Mouse (Mus musculus) embryonic facial prominence, embryonic 11.5 days (tissue): ENCODE measurements at regions not wholly inside any gene's neighbourhood (a gene's known extent, or its start where the extent isn't known, plus 50 kb on each side); places are given as distances from the start of the nearest gene placed in this dataset.

Source experiments
- ATAC-seq: fragments of 200-750 bp; cut with Nextera tagmentation; replicated peaks from 2 replicates; pipeline ENCODE4 v1.8.0; 2017; ENCODE audit warnings: low read depth; ENCODE audit not compliant: insufficient number of reproducible peaks, low FRiP score, low TSS enrichment
- DNase-seq: peaks from one replicate; pipeline ENCODE4 v3.0.0-alpha.2; 2015; ENCODE audit warnings: low spot score
- H3K27ac ChIP-seq: fragments of 300-500 bp; sonication (generic); replicated peaks from 2 replicates; pipeline ENCODE4 v1.5.1; 2014; ENCODE audit warnings: mild to moderate bottlenecking, low read depth, low read length, control low read depth
- H3K27me3 ChIP-seq: fragments of 300-500 bp; sonication (generic); 2 replicates; pipeline ENCODE4 v1.6.1; 2014; ENCODE audit warnings: mild to moderate bottlenecking, low read length, moderate library complexity, mixed read lengths; ENCODE audit not compliant: control insufficient read depth, insufficient read depth
- H3K36me3 ChIP-seq: fragments of 300-500 bp; sonication (generic); replicated peaks from 2 replicates; pipeline ENCODE4 v1.6.1; 2014; ENCODE audit warnings: low read depth, mild to moderate bottlenecking, low read length, moderate library complexity, mixed read lengths; ENCODE audit not compliant: control insufficient read depth, insufficient read depth
- H3K4me1 ChIP-seq: fragments of 300-500 bp; sonication (generic); 2 replicates; pipeline ENCODE4 v1.6.1; 2014; ENCODE audit warnings: low read length, mixed read lengths; ENCODE audit not compliant: control insufficient read depth, insufficient read depth
- H3K4me2 ChIP-seq: fragments of 300-500 bp; sonication (generic); 2 replicates; pipeline ENCODE4 v1.6.1; 2014; ENCODE audit warnings: low read depth, mild to moderate bottlenecking, control low read depth, low read length, moderate library complexity
- H3K4me3 ChIP-seq: fragments of 300-500 bp; sonication (generic); 2 replicates; pipeline ENCODE4 v1.5.1; 2014; ENCODE audit warnings: low read depth, low read length, control low read depth
- H3K9ac ChIP-seq: fragments of 300-500 bp; sonication (generic); replicated peaks from 2 replicates; pipeline ENCODE4 v1.6.1; 2014; ENCODE audit warnings: mild to moderate bottlenecking, control low read depth, low read length
- H3K9me3 ChIP-seq: fragments of 300-500 bp; sonication (generic); replicated peaks from 2 replicates; pipeline ENCODE4 v1.6.1; 2016; ENCODE audit warnings: mild to moderate bottlenecking, low read length, inconsistent platforms, mixed read lengths; ENCODE audit not compliant: control insufficient read depth
- WGBS: fragments of 180-500 bp; shearing (Covaris S2); extraction: QIAGEN DNeasy Blood & Tissue Kit; methylation state at CpG from one replicate; pipeline ENCODE4 v1.1.7; 2014; 5-methylcytosine and 5-hydroxymethylcytosine counted together

DNA sequence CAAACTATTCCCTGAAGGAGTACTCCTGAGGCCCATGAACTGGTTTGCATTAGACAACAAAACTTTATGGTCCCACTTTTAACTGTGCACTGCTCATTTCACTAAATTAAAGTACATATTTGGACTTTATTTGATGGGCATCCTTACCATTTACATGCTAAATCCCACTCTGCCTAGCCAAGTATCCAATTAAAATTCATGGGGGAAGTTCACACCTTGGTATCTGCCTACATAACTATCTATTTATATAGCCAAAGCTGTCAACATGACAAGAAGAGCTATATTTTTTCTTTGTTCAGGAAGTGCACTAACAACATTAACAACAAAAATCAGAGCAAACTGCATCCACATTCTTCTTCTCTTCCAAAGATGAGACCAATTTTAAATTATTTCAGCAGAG, 317.7 kb upstream of the Nwd2 start:
- ATAC-seq, result no peak

GRCm38 (mm10) chr5:63351108-63351507, 297.8 kb upstream of the Nwd2 start:
- Histone ChIP-seq H3K9ac (no peak overlapping the region), H3K4me2 (no peak overlapping the region), H3K4me1 (no peaks in the 10 kb centered on the region), H3K36me3 (no peaks in the 10 kb centered on the region), H3K9me3 (no peaks in the 10 kb centered on the region), H3K27me3 (no peaks in the 10 kb centered on the region), H3K27ac (no peak overlapping the region), H3K4me3 (no peak overlapping the region)
- peak; percentile 62 for DNase-seq
- no peak for ATAC-seq
- WGBS, result 36% methylated on average over 2 of the region's 2 CpGs

More for the DNA sequence above, 317.7 kb upstream of the Nwd2 start:
- DNase-seq, result no peak
- no peak overlapping the region for H3K4me2 ChIP-seq
- no peaks in the 10 kb centered on the region for H3K36me3 ChIP-seq
- no peaks in the 10 kb centered on the region for H3K4me1 ChIP-seq
- no peaks in the 10 kb centered on the region for H3K9me3 ChIP-seq
- no peak overlapping the region for H3K4me3 ChIP-seq
- no peak overlapping the region for H3K9ac ChIP-seq
- H3K27ac ChIP-seq, result no peak overlapping the region
- no peaks in the 10 kb centered on the region for H3K27me3 ChIP-seq

GRCm38 (mm10) chr5:63391956-63392355, 256.9 kb upstream of the Nwd2 start:
- 89% methylated on average over 2 of the region's 2 CpGs for WGBS

DNA sequence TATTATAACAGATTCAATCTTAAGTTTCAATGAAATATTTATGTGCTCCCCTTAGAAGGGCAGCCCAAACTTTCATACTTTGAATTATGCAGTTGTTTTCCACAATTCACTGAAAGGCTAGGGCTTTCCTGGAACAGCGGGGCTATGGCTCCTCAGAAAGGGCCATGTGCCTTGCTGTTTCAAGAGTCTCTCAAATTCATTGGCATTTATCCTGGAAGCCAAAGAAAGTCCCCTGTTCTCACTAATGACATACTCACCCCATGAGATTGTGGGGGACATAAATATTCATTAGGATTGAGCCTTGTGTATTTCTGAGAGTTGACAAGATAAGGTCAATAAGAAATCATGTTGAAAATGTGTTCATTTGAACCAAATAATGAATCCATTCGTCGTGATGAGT, 250.9 kb upstream of the Nwd2 start:
- no peaks in the 10 kb centered on the region for H3K27me3 ChIP-seq
- no peak for DNase-seq
- no peaks in the 10 kb centered on the region for H3K9me3 ChIP-seq
- 74% methylated on average over 3 of the region's 3 CpGs for WGBS
- no peak for ATAC-seq
- no peak overlapping the region for H3K27ac ChIP-seq
- H3K9ac ChIP-seq, result no peak overlapping the region
- H3K4me1 ChIP-seq, result no peaks in the 10 kb centered on the region
- H3K4me2 ChIP-seq, result no peak overlapping the region
- no peaks in the 10 kb centered on the region for H3K36me3 ChIP-seq
- no peak overlapping the region for H3K4me3 ChIP-seq

More at GRCm38 (mm10) chr5:63391956-63392355, 256.9 kb upstream of the Nwd2 start:
- Histone ChIP-seq H3K9me3 (no peaks in the 10 kb centered on the region), H3K36me3 (no peaks in the 10 kb centered on the region), H3K27ac (no peak overlapping the region), H3K4me3 (no peak overlapping the region), H3K4me1 (no peaks in the 10 kb centered on the region), H3K27me3 (no peaks in the 10 kb centered on the region), H3K4me2 (no peak overlapping the region), H3K9ac (no peak overlapping the region)
- no peak for ATAC-seq
- no peak for DNase-seq

GRCm38 (mm10) chr5:63430167-63430566, 218.7 kb upstream of the Nwd2 start:
- no peak for ATAC-seq

DNA sequence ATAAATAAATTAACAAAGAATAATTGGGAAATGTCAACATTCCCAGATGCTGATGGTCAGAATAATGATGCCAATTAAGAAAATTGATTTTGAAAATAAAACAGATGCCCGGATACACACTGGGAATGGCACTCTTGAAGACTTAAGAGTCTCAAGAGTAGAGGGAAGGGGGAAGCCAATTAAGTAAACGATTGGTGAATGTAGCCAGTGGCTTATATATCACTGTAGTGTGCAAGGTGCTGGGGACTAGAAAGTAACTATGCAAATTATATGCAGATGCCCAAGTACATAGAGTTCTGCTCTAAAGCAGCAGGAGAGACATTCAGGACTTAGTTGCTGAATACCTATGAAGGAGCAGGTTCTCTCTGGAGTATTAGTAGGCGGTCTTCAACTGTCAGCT, 204.5 kb upstream of the Nwd2 start:
- H3K9ac ChIP-seq, result no peak overlapping the region
- 69% methylated on average over 3 of the region's 3 CpGs for WGBS

More at GRCm38 (mm10) chr5:63430167-63430566, 218.7 kb upstream of the Nwd2 start:
- Histone ChIP-seq H3K36me3 (no peaks in the 10 kb centered on the region), H3K9ac (no peak overlapping the region), H3K4me1 (no peaks in the 10 kb centered on the region), H3K4me3 (no peak overlapping the region), H3K27me3 (no peaks in the 10 kb centered on the region), H3K27ac (no peak overlapping the region), H3K4me2 (no peak overlapping the region), H3K9me3 (no peaks in the 10 kb centered on the region)
- WGBS, result 87% methylated on average over 3 of the region's 3 CpGs
- DNase-seq, result no peak

DNA sequence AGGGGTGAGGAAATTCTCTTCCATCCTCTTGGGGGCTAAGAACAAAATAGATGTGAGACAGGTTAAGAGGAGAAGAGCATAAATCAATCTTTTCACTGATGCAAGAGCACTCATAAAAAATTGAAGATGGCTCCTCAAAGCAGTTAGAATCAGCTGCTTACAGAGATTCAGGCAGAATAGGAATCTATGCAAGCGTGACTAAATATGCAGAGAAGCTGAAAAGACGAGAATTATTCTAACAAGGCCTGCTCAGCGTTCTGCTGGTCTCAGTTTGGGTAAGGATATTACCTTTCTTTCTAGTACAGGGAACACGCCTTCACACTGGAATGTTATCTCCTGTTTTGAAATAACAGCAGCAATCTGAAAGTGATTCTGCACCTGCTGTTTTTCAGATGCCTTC, 203.7 kb upstream of the Nwd2 start:
- ATAC-seq (no peak), DNase-seq (no peak)
- Histone ChIP-seq H3K9ac (no peak overlapping the region), H3K4me1 (no peaks in the 10 kb centered on the region), H3K4me3 (no peak overlapping the region), H3K27ac (no peak overlapping the region), H3K9me3 (no peaks in the 10 kb centered on the region), H3K36me3 (no peaks in the 10 kb centered on the region), H3K4me2 (no peak overlapping the region), H3K27me3 (no peaks in the 10 kb centered on the region)
- 78% methylated on average over 4 of the region's 4 CpGs for WGBS

More for the DNA sequence above, 204.5 kb upstream of the Nwd2 start:
- Histone ChIP-seq H3K27ac (no peak overlapping the region), H3K4me2 (no peak overlapping the region), H3K36me3 (no peaks in the 10 kb centered on the region), H3K4me1 (no peaks in the 10 kb centered on the region), H3K4me3 (no peak overlapping the region), H3K27me3 (no peaks in the 10 kb centered on the region), H3K9me3 (no peaks in the 10 kb centered on the region)
- DNase-seq (no peak), ATAC-seq (no peak)

DNA sequence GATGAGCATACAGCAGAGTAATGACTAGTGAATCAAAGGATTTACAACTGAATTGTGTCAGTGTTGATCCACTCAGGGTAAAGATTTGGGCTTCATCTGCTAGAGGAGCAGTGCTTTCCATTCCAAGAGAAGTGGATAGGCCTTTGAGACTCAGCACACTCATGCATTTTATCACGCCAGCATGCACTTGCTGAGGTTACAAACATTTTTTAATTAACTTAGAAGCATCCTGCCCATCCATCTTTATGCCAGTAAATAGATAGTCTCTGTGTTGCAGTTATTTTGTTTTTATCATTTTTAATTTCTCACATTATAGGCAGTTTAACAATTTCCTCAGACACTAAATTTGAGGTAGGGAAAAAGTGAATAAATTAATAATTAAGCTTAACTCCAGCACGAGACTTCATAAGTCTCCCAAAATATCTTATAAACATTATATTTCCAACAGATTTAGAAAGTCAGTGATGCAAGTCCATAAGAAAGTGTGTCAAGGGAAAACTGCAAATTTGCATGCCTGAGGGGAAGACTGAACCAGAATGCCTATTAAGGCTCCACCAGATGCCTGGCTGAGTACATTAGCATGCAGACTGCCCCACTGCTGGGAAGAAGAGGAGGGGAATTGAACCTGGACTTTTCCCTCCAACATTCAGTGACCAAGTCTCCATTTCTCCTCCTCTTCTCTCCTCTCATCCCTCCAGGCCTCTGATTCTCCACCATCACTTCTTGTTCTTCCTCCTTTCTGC, 180.2 kb upstream of the Nwd2 start:
- Histone ChIP-seq H3K27me3 (no peaks in the 10 kb centered on the region), H3K9me3 (no peaks in the 10 kb centered on the region), H3K4me3 (no peak overlapping the region), H3K36me3 (no peaks in the 10 kb centered on the region), H3K9ac (no peak overlapping the region), H3K4me1 (no peaks in the 10 kb centered on the region), H3K27ac (no peak overlapping the region), H3K4me2 (no peak overlapping the region)
- 83% methylated on average over 2 of the region's 2 CpGs for WGBS
- no peak for ATAC-seq
- DNase-seq, result no peak
